Mouse (Mus musculus): Measurements from ENCODE around the gene Aatk. TPM values are rescaled to one million over a fixed set of nuclear protein-coding genes. Genes with fewer than 3 reads are reported as not detected.
A peak's percentile ranks its signal among the peaks of the same experiment; 100 is the strongest.

Gene Aatk
- polyA plus RNA-seq, 1 experiment from 2014 or later = 3.2 TPM

- peak; percentile 89 for DNase-seq (ENCODE audit: low spot score)
- Histone ChIP-seq H3K4me3 (peak overlapping the region; percentile 11; the same call in 1 of the 2 replicates), H3K27ac (peak overlapping the region; percentile 64), H3K27me3 (ENCODE audit: insufficient read depth, poor library complexity, severe bottlenecking) (0 out of 2 replicates have a peak, but pooled peaks cover 3% of the 10 kb centered on the region), H3K36me3 (peaks cover 27% of the 10 kb centered on the region), H3K9me3 (no peaks in the 10 kb centered on the region), H3K4me1 (replicated peaks) (peaks cover 39% of the 10 kb centered on the region)
- 14% methylated on average over 10 of the region's 10 CpGs for WGBS
Measured at GRCm38 (mm10) chr11:119991338-119991678, 55.7 kb downstream of the Aatk start.

- H3K27ac ChIP-seq = peak overlapping the region; percentile 64
- DNase-seq (ENCODE audit: low spot score) = no peak
- peaks cover 39% of the 10 kb centered on the region for H3K4me1 ChIP-seq (replicated peaks)
- WGBS = 61% methylated on average over 10 of the region's 10 CpGs
- peak overlapping the region; percentile 11; the same call in 1 of the 2 replicates for H3K4me3 ChIP-seq
- H3K9me3 ChIP-seq = no peaks in the 10 kb centered on the region
- peaks cover 22% of the 10 kb centered on the region for H3K36me3 ChIP-seq
- 0 out of 2 replicates have a peak, but pooled peaks cover 3% of the 10 kb centered on the region for H3K27me3 ChIP-seq (ENCODE audit: insufficient read depth, poor library complexity, severe bottlenecking)
Measured at GRCm38 (mm10) chr11:119990658-119991337, 56.2 kb downstream of the Aatk start.

GRCm38 (mm10) chr11:119989115-119989564 is 57.8 kb downstream of the Aatk start:
- DNase-seq (ENCODE audit: low spot score) = peak; percentile 25
- Histone ChIP-seq H3K4me1 (replicated peaks) (peaks cover 39% of the 10 kb centered on the region), H3K4me3 (no peak overlapping the region), H3K27me3 (ENCODE audit: insufficient read depth, poor library complexity, severe bottlenecking) (0 out of 2 replicates have a peak, but pooled peaks cover 3% of the 10 kb centered on the region), H3K9me3 (no peaks in the 10 kb centered on the region), H3K36me3 (peaks cover 7% of the 10 kb centered on the region; the same call in 1 of the 2 replicates), H3K27ac (peak overlapping the region; percentile 74)
- 38% methylated on average over 10 of the region's 10 CpGs for WGBS

GRCm38 (mm10) chr11:119988391-119988790 is 58.6 kb downstream of the Aatk start:
- H3K4me3 ChIP-seq = no peak overlapping the region
- peaks cover 39% of the 10 kb centered on the region for H3K4me1 ChIP-seq (replicated peaks)
- H3K9me3 ChIP-seq = no peaks in the 10 kb centered on the region
- 0 out of 2 replicates have a peak, but pooled peaks cover 3% of the 10 kb centered on the region for H3K27me3 ChIP-seq (ENCODE audit: insufficient read depth, poor library complexity, severe bottlenecking)
- no peak for DNase-seq (ENCODE audit: low spot score)
- H3K36me3 ChIP-seq = 0 out of 2 replicates have a peak, but pooled peaks cover under 1% of the 10 kb centered on the region
- H3K27ac ChIP-seq = peak overlapping the region; percentile 74
- 92% methylated on average over 7 of the region's 7 CpGs for WGBS

GRCm38 (mm10) chr11:119987876-119988275 is 59.1 kb downstream of the Aatk start:
- peaks cover 3% of the 10 kb centered on the region; the same call in 1 of the 2 replicates for H3K36me3 ChIP-seq
- no peak overlapping the region for H3K4me3 ChIP-seq
- 0 out of 2 replicates have a peak, but pooled peaks cover 3% of the 10 kb centered on the region for H3K27me3 ChIP-seq (ENCODE audit: insufficient read depth, poor library complexity, severe bottlenecking)
- DNase-seq (ENCODE audit: low spot score) = no peak
- peaks cover 39% of the 10 kb centered on the region for H3K4me1 ChIP-seq (replicated peaks)
- peak overlapping the region; percentile 74; the same call in 1 of the 2 replicates for H3K27ac ChIP-seq
- WGBS = 87% methylated on average over 7 of the region's 7 CpGs
- no peaks in the 10 kb centered on the region for H3K9me3 ChIP-seq

- Histone ChIP-seq H3K27ac (no peak overlapping the region), H3K36me3 (peaks cover 13% of the 10 kb centered on the region; the same call in 1 of the 2 replicates)
Measured at GRCm38 (mm10) chr11:119986751-119987425, 60.1 kb downstream of the Aatk start.

GRCm38 (mm10) chr11:119983151-119983550 is 63.8 kb downstream of the Aatk start:
- Histone ChIP-seq H3K9me3 (no peaks in the 10 kb centered on the region), H3K27ac (no peak overlapping the region), H3K4me3 (no peak overlapping the region), H3K36me3 (peaks cover 17% of the 10 kb centered on the region; the same call in 1 of the 2 replicates), H3K4me1 (replicated peaks) (peaks cover 9% of the 10 kb centered on the region), H3K27me3 (ENCODE audit: insufficient read depth, poor library complexity, severe bottlenecking) (no peaks in the 10 kb centered on the region)
- DNase-seq (ENCODE audit: low spot score) = no peak
- 96% methylated on average over 2 of the region's 2 CpGs for WGBS

More at GRCm38 (mm10) chr11:119986751-119987425, 60.1 kb downstream of the Aatk start:
- Histone ChIP-seq H3K4me3 (no peak overlapping the region), H3K27me3 (ENCODE audit: insufficient read depth, poor library complexity, severe bottlenecking) (0 out of 2 replicates have a peak, but pooled peaks cover 3% of the 10 kb centered on the region), H3K4me1 (replicated peaks) (peaks cover 42% of the 10 kb centered on the region), H3K9me3 (no peaks in the 10 kb centered on the region)
- 87% methylated on average over 9 of the region's 9 CpGs for WGBS
- DNase-seq (ENCODE audit: low spot score) = no peak

- WGBS = 95% methylated on average over 3 of the region's 3 CpGs
- Histone ChIP-seq H3K36me3 (peaks cover 17% of the 10 kb centered on the region; the same call in 1 of the 2 replicates), H3K27me3 (ENCODE audit: insufficient read depth, poor library complexity, severe bottlenecking) (no peaks in the 10 kb centered on the region), H3K27ac (no peak overlapping the region), H3K4me1 (replicated peaks) (0 out of 2 replicates have a peak, but pooled peaks cover 3% of the 10 kb centered on the region), H3K4me3 (no peak overlapping the region), H3K9me3 (no peaks in the 10 kb centered on the region)
- DNase-seq (ENCODE audit: low spot score) = no peak
Measured at GRCm38 (mm10) chr11:119982236-119982635, 64.7 kb downstream of the Aatk start.

- 63% methylated on average over 3 of the region's 3 CpGs for WGBS
- no peak overlapping the region for H3K27ac ChIP-seq
- H3K4me1 ChIP-seq (replicated peaks) = peaks cover 6% of the 10 kb centered on the region; the same call in 1 of the 2 replicates
- no peaks in the 10 kb centered on the region for H3K27me3 ChIP-seq (ENCODE audit: insufficient read depth, poor library complexity, severe bottlenecking)
- DNase-seq (ENCODE audit: low spot score) = no peak
- H3K4me3 ChIP-seq = no peak overlapping the region
- H3K36me3 ChIP-seq = peaks cover 17% of the 10 kb centered on the region; the same call in 1 of the 2 replicates
- H3K9me3 ChIP-seq = no peaks in the 10 kb centered on the region
Measured at GRCm38 (mm10) chr11:119981769-119982168, 65.2 kb downstream of the Aatk start.

GRCm38 (mm10) chr11:119979596-119980385 is 67.2 kb downstream of the Aatk start:
- H3K4me3 ChIP-seq = no peak overlapping the region
- no peak for DNase-seq (ENCODE audit: low spot score)
- 84% methylated on average over 10 of the region's 10 CpGs for WGBS
- H3K36me3 ChIP-seq = peaks cover 17% of the 10 kb centered on the region
- H3K4me1 ChIP-seq (replicated peaks) = peaks cover 6% of the 10 kb centered on the region; the same call in 1 of the 2 replicates
- no peak overlapping the region for H3K27ac ChIP-seq
- no peaks in the 10 kb centered on the region for H3K27me3 ChIP-seq (ENCODE audit: insufficient read depth, poor library complexity, severe bottlenecking)
- H3K9me3 ChIP-seq = no peaks in the 10 kb centered on the region

- Histone ChIP-seq H3K36me3 (peaks cover 26% of the 10 kb centered on the region), H3K27ac (no peak overlapping the region), H3K4me3 (no peak overlapping the region), H3K4me1 (replicated peaks) (peaks cover 6% of the 10 kb centered on the region; the same call in 1 of the 2 replicates), H3K9me3 (no peaks in the 10 kb centered on the region), H3K27me3 (ENCODE audit: insufficient read depth, poor library complexity, severe bottlenecking) (no peaks in the 10 kb centered on the region)
- no peak for DNase-seq (ENCODE audit: low spot score)
- WGBS = 95% methylated on average over 4 of the region's 4 CpGs
Measured at GRCm38 (mm10) chr11:119978701-119979100, 68.3 kb downstream of the Aatk start.
